Mouse (Mus musculus) olfactory bulb, adult 2 months (tissue): ENCODE results near the gene Shkbp1.

Source experiments
- CTCF ChIP-seq: fragments of 200-500 bp; IDR thresholded peaks from 2 replicates; pipeline ENCODE4 v1.5.1; 2012; ENCODE audit warnings: low read depth, mild to moderate bottlenecking, low read length, moderate library complexity; ENCODE audit not compliant: insufficient read depth
- POLR2A ChIP-seq: fragments of 200-500 bp; IDR thresholded peaks from 2 replicates; pipeline ENCODE4 v1.6.1; 2012; ENCODE audit warnings: mild to moderate bottlenecking, low read depth, low read length, moderate library complexity; ENCODE audit not compliant: insufficient read depth

GRCm38 (mm10) chr7:27302172-27302571 is 53.6 kb downstream of the Shkbp1 start:
- peak; percentile 83 for TF ChIP-seq CTCF
- no peak for TF ChIP-seq POLR2A
